Mouse (Mus musculus): ENCODE data around the gene Uncx. TPM values are rescaled to one million over a fixed set of nuclear protein-coding genes. Genes with fewer than 3 reads are reported as not detected.
A peak's percentile ranks its signal among the peaks of the same experiment; 100 is the strongest.

The Uncx gene
- polyA plus RNA-seq (2012; rRNA removed), result not detected in 2 replicates

- WGBS, result 2% methylated on average over 15 of the region's 15 CpGs
- DNase-seq, result no peak
- Histone ChIP-seq H3K4me3 (replicated peaks; ENCODE audit: extremely low read depth, low read depth, low read length) (no peak within 1 kb of the TSS), H3K4me1 (ENCODE audit: control insufficient read depth, insufficient read depth, low read length) (peaks cover 9% of the 10 kb centered on the region)
- no peak for TF ChIP-seq POLR2A (IDR thresholded peaks at IDR 0.05; ENCODE audit: borderline replicate concordance, extremely low read depth, low read depth, low read length)
- TF ChIP-seq CTCF (IDR thresholded peaks at IDR 0.05; ENCODE audit: insufficient read depth, low read length), result no peak
Observed at GRCm38 (mm10) chr5:139543214-139543613, at the start of gene Uncx. Uncx (plus strand) TSS chr5:139543494.

GRCm38 (mm10) chr5:139493690-139494089, 49.6 kb upstream of the Uncx start:
- 55% methylated on average over 5 of the region's 5 CpGs for WGBS
- no peak for TF ChIP-seq POLR2A (IDR thresholded peaks at IDR 0.05; ENCODE audit: borderline replicate concordance, extremely low read depth, low read depth, low read length)
- no peak for TF ChIP-seq CTCF (IDR thresholded peaks at IDR 0.05; ENCODE audit: insufficient read depth, low read length)
- no peak overlapping the region for H3K4me3 ChIP-seq (replicated peaks; ENCODE audit: extremely low read depth, low read depth, low read length)
- no peaks in the 10 kb centered on the region for H3K4me1 ChIP-seq (ENCODE audit: control insufficient read depth, insufficient read depth, low read length)
- no peak for DNase-seq

- TF ChIP-seq CTCF (IDR thresholded peaks at IDR 0.05; ENCODE audit: insufficient read depth, low read length) (no peak), POLR2A (IDR thresholded peaks at IDR 0.05; ENCODE audit: borderline replicate concordance, extremely low read depth, low read depth, low read length) (no peak)
- Histone ChIP-seq H3K4me1 (ENCODE audit: control insufficient read depth, insufficient read depth, low read length) (no peaks in the 10 kb centered on the region), H3K4me3 (replicated peaks; ENCODE audit: extremely low read depth, low read depth, low read length) (no peak overlapping the region)
- no peak for DNase-seq
- 31% methylated on average over 22 of the region's 22 CpGs for WGBS
Observed at GRCm38 (mm10) chr5:139495019-139495669, 48.1 kb upstream of the Uncx start.

- no peak overlapping the region for H3K4me3 ChIP-seq (replicated peaks; ENCODE audit: extremely low read depth, low read depth, low read length)
- no peaks in the 10 kb centered on the region for H3K4me1 ChIP-seq (ENCODE audit: control insufficient read depth, insufficient read depth, low read length)
- 52% methylated on average over 5 of the region's 5 CpGs for WGBS
- TF ChIP-seq CTCF (IDR thresholded peaks at IDR 0.05; ENCODE audit: insufficient read depth, low read length) (no peak), POLR2A (IDR thresholded peaks at IDR 0.05; ENCODE audit: borderline replicate concordance, extremely low read depth, low read depth, low read length) (no peak)
- DNase-seq, result no peak
Observed at GRCm38 (mm10) chr5:139496939-139497338, 46.4 kb upstream of the Uncx start.

- H3K4me3 ChIP-seq (replicated peaks; ENCODE audit: extremely low read depth, low read depth, low read length), result no peak overlapping the region
- H3K4me1 ChIP-seq (ENCODE audit: control insufficient read depth, insufficient read depth, low read length), result no peaks in the 10 kb centered on the region
- DNase-seq, result no peak
- TF ChIP-seq CTCF (IDR thresholded peaks at IDR 0.05; ENCODE audit: insufficient read depth, low read length) (no peak), POLR2A (IDR thresholded peaks at IDR 0.05; ENCODE audit: borderline replicate concordance, extremely low read depth, low read depth, low read length) (no peak)
- 49% methylated on average over 5 of the region's 5 CpGs for WGBS
Observed at GRCm38 (mm10) chr5:139498791-139499190, 44.5 kb upstream of the Uncx start.

GRCm38 (mm10) chr5:139502281-139502680, 41.0 kb upstream of the Uncx start:
- no peak for DNase-seq
- 80% methylated on average over 14 of the region's 14 CpGs for WGBS
- Histone ChIP-seq H3K4me3 (replicated peaks; ENCODE audit: extremely low read depth, low read depth, low read length) (no peak overlapping the region), H3K4me1 (ENCODE audit: control insufficient read depth, insufficient read depth, low read length) (no peaks in the 10 kb centered on the region)
- no peak for TF ChIP-seq POLR2A (IDR thresholded peaks at IDR 0.05; ENCODE audit: borderline replicate concordance, extremely low read depth, low read depth, low read length)
- TF ChIP-seq CTCF (IDR thresholded peaks at IDR 0.05; ENCODE audit: insufficient read depth, low read length), result no peak

GRCm38 (mm10) chr5:139505073-139505606, 38.2 kb upstream of the Uncx start:
- 4% methylated on average over 14 of the region's 14 CpGs for WGBS
- no peak overlapping the region for H3K4me3 ChIP-seq (replicated peaks; ENCODE audit: extremely low read depth, low read depth, low read length)
- peak; percentile 79 for DNase-seq
- TF ChIP-seq CTCF (IDR thresholded peaks at IDR 0.05; ENCODE audit: insufficient read depth, low read length), result peak; percentile 94
- no peak for TF ChIP-seq POLR2A (IDR thresholded peaks at IDR 0.05; ENCODE audit: borderline replicate concordance, extremely low read depth, low read depth, low read length)
- no peaks in the 10 kb centered on the region for H3K4me1 ChIP-seq (ENCODE audit: control insufficient read depth, insufficient read depth, low read length)

GRCm38 (mm10) chr5:139506207-139506606, 37.1 kb upstream of the Uncx start:
- WGBS, result 15% methylated on average over 5 of the region's 5 CpGs
- no peak for DNase-seq
- Histone ChIP-seq H3K4me1 (ENCODE audit: control insufficient read depth, insufficient read depth, low read length) (no peaks in the 10 kb centered on the region), H3K4me3 (replicated peaks; ENCODE audit: extremely low read depth, low read depth, low read length) (no peak overlapping the region)
- TF ChIP-seq CTCF (IDR thresholded peaks at IDR 0.05; ENCODE audit: insufficient read depth, low read length), result no peak
- TF ChIP-seq POLR2A (IDR thresholded peaks at IDR 0.05; ENCODE audit: borderline replicate concordance, extremely low read depth, low read depth, low read length), result no peak

GRCm38 (mm10) chr5:139510682-139511366, 32.5 kb upstream of the Uncx start:
- TF ChIP-seq CTCF (IDR thresholded peaks at IDR 0.05; ENCODE audit: insufficient read depth, low read length) (no peak), POLR2A (IDR thresholded peaks at IDR 0.05; ENCODE audit: borderline replicate concordance, extremely low read depth, low read depth, low read length) (no peak)
- DNase-seq, result peak; percentile 6
- H3K4me1 ChIP-seq (ENCODE audit: control insufficient read depth, insufficient read depth, low read length), result no peaks in the 10 kb centered on the region
- no peak overlapping the region for H3K4me3 ChIP-seq (replicated peaks; ENCODE audit: extremely low read depth, low read depth, low read length)
- WGBS, result 14% methylated on average over 17 of the region's 17 CpGs
